Mouse (Mus musculus) brown adipose tissue, adult 24 weeks (tissue): ENCODE measurements around the gene Msrb1. TPM values are rescaled to one million over a fixed set of nuclear protein-coding genes. Genes with fewer than 3 reads are reported as not detected.

Experiments
- H3K27ac ChIP-seq: fragments of 200-500 bp; replicated peaks from 2 replicates; pipeline ENCODE4 v1.5.1; 2012; ENCODE audit warnings: low read depth, mild to moderate bottlenecking, low read length
- H3K4me1 ChIP-seq: fragments of 200-500 bp; 2 replicates; pipeline ENCODE4 v1.6.1; 2012; ENCODE audit warnings: low read length, mixed read lengths; ENCODE audit not compliant: control insufficient read depth, insufficient read depth, insufficient read length
- H3K4me3 ChIP-seq: fragments of 200-500 bp; 2 replicates; pipeline ENCODE4 v1.5.1; 2012; ENCODE audit warnings: low read depth, mild to moderate bottlenecking, low read length, moderate library complexity; ENCODE audit not compliant: insufficient read depth
- polyA plus RNA-seq: library from polyadenylated mRNA; stranded (reverse); fragments of >200 nt; gene quantifications from 2 replicates; pipeline ENCODE4 v1.2.4, GENCODE M21; 2012; ENCODE audit not compliant: missing spikeins, insufficient read depth, insufficient read length

Msrb1 gene
- polyA plus RNA-seq, 1 experiment: 109 TPM

DNA sequence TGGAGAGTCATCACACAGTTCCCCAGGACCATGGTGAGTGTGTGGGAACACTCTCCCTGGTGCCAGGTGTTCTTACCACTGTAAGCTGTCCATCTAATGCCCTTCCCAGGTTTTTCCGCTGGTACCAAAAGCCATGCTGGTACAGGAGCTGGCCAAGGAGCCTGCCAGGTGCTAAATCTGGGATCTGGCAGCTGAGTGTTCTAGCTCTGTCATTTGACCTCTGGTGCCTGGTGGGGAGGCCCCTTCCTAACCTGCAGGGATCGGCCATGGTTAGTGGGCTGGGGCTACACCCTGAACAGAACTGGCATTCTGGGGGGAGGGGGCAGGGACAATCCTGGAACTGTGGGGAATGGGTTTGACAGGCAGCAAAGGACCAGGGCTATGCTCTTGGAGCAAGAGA is 8.8 kb upstream of the Msrb1 start, which contains the start of gene Rpl3l:
Gene Rpl3l, plus strand, starts transcription at position 203 of the 400 bp plus-strand sequence.
- Histone ChIP-seq H3K27ac (no peak within 1 kb of the TSS), H3K4me3 (peak within 1 kb of the TSS; percentile 1; the same call in 1 of the 2 replicates), H3K4me1 (no peaks in the 10 kb centered on the region)

DNA sequence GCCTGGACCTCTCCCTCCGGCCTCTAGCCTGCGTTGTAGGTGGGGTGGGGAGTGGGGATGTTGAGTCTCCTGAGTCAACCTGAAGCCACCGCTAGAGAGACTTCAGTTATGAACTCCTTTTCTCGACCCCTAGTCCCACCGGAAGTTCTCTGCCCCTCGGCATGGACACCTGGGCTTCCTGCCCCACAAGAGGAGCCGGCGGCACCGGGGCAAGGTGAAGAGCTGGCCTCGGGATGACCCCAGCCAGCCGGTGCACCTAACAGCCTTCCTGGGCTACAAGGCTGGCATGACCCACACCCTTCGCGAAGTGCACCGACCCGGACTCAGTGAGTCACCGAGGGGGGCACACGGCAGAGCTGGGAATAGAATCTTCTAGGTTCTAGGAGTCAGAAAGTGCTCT is 8.3 kb upstream of the Msrb1 start:
- Histone ChIP-seq H3K27ac (no peak overlapping the region), H3K4me3 (peak overlapping the region; percentile 1; the same call in 1 of the 2 replicates)

DNA sequence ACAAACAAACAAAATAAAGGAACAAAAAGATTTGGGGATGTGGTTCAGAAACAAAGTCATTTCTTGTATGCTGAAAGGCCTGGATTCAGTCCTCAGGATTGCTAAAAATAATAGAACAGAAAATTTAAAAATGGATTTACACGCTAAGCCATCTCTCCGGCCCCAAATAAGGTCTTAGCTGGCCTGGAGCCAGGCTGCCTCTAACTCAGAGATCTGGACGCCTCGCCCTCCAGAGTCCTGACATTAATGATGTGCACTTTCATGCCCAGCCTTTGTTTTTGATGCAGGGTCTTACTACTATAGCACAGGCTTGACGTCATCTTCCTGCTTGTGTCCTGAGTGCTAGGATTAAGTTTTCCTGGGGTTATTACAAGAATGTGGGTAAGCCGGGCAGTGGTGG is 7.4 kb upstream of the Msrb1 start:
- Histone ChIP-seq H3K27ac (no peak overlapping the region), H3K4me1 (no peaks in the 10 kb centered on the region)

More for the DNA sequence above, 8.3 kb upstream of the Msrb1 start:
- no peaks in the 10 kb centered on the region for H3K4me1 ChIP-seq

DNA sequence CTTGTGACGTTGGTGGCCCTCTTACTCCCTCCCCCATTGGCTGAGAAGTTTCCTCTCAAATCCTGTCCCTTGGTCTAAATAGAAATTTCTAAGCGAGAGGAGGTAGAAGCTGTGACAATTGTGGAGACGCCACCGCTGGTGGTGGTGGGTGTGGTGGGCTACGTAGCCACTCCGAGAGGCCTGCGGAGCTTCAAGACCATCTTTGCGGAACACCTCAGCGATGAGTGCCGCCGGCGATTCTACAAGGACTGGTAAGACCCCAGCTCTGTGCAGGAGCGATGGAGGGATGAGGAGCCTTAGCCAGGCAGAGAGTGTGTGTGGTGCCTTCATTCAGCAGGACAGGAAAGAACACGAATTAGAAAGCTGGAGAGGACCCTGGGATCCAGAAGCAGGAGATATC is 5.7 kb upstream of the Msrb1 start:
- Histone ChIP-seq H3K4me1 (no peaks in the 10 kb centered on the region), H3K27ac (no peak overlapping the region), H3K4me3 (no peak overlapping the region)

More for the DNA sequence above, 7.4 kb upstream of the Msrb1 start:
- no peak overlapping the region for H3K4me3 ChIP-seq

DNA sequence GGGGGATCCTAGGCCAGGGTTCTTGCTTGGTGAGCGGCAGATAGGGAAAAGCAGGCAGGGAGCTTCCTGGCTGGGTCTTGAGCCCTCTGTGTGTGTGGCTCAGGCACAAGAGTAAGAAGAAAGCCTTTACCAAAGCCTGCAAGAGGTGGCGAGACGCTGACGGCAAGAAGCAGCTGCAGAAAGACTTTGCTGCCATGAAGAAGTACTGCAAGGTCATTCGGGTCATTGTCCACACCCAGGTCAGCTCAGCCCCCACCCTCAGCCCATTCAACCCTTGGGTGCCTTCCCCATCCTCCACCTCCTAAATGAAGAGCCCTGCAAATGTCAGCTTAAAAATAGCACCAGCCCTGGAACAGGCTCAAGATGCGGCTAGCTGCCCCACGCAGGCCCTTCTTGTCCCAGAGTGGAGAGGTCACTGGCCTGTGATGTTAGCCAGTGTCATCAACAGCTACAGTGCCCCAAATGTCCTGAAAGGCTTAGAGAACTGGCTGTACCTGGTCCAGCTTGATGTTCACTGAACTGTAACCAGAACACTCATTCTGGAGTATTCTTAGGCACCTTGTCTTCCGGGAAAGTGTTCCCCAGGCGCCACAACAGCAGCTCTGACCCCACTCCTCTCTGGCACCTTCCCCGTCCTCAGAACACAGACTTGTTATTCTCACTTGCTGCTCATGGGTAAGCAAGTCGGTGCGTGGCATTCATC is 4.1 kb upstream of the Msrb1 start:
- Histone ChIP-seq H3K27ac (no peak overlapping the region), H3K4me1 (peaks cover 4% of the 10 kb centered on the region), H3K4me3 (no peak overlapping the region)

DNA sequence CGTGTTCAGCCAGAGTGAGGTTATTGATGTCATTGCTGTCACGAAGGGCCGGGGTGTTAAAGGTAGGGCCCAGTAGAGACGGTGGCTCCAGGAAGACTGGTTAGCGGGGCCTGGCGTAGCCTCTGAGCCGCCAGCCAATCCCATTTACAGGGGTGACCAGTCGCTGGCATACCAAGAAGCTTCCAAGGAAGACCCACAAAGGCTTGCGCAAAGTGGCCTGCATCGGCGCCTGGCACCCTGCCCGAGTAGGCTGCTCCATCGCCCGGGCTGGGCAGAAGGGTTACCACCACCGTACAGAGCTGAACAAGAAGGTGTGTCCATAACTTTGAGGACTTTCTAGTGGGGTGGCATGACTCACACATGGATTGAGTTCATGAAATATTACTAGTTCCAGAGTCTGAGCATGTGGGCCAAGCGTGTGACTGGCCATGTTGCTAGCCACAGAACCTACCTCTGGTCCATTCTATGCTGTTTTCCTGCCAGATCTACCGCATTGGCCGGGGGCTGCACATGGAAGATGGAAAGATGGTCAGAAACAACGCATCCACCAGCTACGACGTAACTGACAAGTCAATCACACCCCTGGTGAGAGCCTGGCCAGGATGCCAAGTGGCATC is 2.9 kb upstream of the Msrb1 start:
- Histone ChIP-seq H3K4me1 (peaks cover 10% of the 10 kb centered on the region), H3K27ac (no peak overlapping the region), H3K4me3 (no peak overlapping the region)

DNA sequence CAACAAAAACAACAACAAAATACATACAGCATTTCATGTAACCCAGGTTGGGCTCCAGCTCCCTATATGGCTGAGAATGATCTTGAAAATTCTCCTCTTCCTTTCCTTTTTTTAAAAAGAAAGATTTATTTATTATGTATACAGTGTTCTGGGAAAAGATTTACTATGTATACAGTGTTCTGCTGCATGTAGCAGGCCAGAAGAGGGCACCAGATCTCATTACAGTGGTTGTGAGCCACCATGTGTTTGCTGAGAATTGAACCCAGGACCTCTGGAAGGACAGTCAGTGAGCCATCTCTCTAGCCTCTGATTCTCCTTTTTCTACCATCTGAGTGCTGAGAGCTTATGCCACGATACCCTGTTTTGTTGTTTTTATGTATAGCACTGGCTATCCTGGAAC is 1.9 kb upstream of the Msrb1 start:
- Histone ChIP-seq H3K4me1 (peaks cover 10% of the 10 kb centered on the region), H3K27ac (no peak overlapping the region), H3K4me3 (no peak overlapping the region)

DNA sequence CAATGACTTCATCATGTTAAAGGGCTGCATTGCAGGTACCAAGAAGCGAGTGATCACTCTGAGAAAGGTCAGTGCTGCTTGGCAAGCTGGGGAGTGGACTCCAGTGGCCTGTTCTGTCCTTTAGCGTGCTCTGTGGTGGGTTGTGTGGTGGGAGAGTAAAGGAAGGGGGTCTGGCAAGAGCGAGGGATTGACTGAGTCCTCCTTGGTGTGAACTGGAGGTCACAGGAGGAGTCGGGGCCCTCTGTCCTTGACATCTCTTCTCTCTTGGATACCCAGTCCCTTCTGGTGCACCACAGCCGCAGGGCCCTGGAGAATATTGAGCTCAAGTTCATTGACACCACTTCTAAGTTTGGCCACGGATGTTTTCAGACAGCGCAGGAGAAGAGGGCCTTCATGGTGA is 996 bp upstream of the Msrb1 start:
- Histone ChIP-seq H3K4me1 (peaks cover 10% of the 10 kb centered on the region), H3K4me3 (no peak overlapping the region), H3K27ac (no peak overlapping the region)

DNA sequence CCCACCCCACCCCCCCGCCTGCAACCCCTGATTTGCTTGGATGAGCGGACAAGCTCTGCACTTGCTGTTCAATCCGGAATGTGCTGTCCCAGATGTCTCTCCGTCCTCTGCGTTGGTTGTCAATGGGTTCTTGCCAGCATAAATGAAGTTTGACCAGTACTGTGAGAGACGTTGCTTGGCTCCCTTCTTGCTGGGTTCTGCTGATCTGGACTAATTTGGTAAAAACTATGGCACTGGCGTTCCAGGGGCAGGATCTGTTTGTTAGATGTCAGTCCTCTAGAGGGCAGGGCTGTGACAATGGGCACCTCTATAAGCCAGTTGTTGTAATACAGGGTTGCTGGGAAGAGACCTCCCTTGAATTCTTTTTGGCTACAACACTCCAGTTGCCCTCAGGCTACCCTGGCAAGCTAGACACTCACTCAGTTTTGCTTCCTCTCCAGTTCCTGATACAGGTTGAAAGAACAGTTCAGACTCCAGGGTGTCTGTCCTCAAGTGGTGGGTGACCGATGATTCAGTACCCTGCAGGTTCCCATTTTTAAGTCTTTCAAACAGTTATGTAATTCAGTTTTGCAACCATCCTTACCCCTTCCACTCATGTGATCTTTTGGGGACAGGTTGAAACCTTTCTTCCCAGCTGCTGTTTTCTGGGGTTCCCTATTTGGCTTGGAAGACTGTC is 831 bp downstream of the Msrb1 start:
- Histone ChIP-seq H3K27ac (no peak overlapping the region), H3K4me1 (peaks cover 10% of the 10 kb centered on the region)

DNA sequence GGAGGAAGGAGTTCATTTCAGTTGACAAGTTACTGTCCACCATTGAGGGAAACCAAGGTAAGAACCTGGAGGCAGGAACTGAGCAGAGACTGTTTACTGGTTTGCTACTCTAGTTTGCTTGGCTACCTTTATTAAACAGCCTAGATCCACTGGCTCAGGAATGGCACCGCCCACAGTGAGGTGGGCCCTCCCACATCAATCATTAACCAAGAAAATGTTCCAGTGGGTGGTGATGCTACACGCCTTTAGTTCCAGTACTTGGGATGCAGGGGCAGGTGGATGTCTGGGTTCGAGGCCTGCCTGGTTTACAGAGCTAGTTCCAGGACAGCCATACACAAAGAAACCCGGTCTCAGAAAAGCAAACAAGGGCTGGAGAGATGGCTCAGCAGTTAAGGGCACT is 1.8 kb downstream of the Msrb1 start:
- Histone ChIP-seq H3K4me1 (peaks cover 14% of the 10 kb centered on the region), H3K27ac (no peak overlapping the region), H3K4me3 (no peak overlapping the region)

More for the DNA sequence above, 831 bp downstream of the Msrb1 start:
- H3K4me3 ChIP-seq: peak overlapping the region; percentile 81

DNA sequence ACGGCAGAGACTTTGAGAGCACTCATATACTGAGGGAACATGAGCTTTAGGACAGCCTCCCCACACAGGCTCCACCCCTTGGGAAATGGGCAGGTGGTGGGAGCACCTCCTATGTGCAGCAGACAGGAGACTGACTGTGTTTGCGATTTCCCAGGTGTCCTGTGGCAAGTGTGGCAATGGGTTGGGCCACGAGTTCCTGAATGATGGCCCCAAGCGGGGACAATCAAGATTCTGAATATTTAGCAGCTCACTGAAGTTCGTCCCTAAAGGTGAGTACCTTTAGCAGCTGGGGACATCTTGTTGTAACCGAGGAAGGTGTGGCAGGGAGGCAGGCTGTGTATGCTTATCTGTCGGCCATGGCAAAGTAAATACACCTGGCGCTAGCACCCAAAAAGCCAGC is 3.5 kb downstream of the Msrb1 start:
- Histone ChIP-seq H3K27ac (no peak overlapping the region), H3K4me3 (no peak overlapping the region), H3K4me1 (peaks cover 14% of the 10 kb centered on the region)

DNA sequence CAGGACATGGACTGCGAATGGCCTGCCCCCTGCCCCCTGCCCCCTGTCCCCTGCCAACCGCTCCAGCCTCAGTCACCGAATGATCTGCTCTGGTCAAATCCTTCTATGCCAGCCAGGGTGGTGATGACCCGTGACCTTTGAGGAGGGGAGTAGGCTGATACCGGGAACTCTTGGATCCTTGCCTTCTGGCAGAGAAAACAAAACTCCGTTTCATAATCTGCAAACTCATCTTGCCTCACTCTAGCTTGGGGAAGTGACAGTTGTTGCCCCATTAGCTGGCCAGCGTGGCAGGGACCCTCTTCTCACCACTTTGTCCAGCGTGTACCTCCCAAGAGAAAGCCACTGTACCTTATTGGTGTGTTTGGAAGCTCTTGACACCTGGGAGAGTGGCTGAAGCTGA is 5.9 kb downstream of the Msrb1 start:
- no peak overlapping the region for H3K27ac ChIP-seq
- no peak overlapping the region for H3K4me3 ChIP-seq
- peaks cover 12% of the 10 kb centered on the region for H3K4me1 ChIP-seq

DNA sequence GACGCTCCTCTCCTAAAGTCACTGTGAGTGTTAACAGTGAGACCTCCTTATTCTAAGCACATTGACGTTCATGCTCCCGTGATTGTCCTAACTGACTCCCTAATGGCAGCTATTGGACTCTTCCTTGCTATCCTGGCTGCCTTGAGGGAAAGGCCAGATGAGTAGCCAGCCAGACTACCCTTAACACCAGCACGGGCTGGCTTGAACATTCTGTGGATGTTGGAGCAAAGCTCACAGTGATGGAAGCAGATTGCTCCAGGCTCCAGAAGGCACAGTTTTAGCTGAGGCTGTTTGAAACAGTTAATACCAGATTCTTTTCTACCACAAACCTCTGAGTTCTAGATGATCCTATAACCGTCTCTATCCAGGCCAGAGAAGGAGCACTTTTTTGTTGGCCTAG is 7.5 kb downstream of the Msrb1 start:
- Histone ChIP-seq H3K27ac (no peak overlapping the region), H3K4me3 (no peak overlapping the region), H3K4me1 (peaks cover 4% of the 10 kb centered on the region)

DNA sequence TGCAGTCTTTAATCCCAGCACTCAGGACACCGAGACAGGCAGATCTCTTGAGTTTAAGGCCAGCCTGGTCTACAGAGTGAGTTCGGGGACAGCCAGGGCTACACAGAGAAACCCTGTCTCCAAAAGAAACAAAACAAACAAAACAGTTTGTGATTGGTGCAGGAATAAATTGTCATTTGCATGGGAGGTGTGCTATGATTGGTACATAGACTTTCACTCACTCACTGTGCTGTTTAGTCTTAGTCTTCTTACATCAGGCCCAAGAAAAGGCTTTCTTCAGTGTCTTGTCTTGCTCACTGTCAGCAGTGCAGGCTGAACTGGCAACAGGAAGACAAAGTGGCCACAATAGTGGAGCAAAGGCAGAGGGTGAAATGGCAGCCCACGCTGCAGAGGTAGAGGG is 7.9 kb downstream of the Msrb1 start:
- Histone ChIP-seq H3K4me1 (peaks cover 4% of the 10 kb centered on the region), H3K4me3 (no peak overlapping the region), H3K27ac (no peak overlapping the region)

DNA sequence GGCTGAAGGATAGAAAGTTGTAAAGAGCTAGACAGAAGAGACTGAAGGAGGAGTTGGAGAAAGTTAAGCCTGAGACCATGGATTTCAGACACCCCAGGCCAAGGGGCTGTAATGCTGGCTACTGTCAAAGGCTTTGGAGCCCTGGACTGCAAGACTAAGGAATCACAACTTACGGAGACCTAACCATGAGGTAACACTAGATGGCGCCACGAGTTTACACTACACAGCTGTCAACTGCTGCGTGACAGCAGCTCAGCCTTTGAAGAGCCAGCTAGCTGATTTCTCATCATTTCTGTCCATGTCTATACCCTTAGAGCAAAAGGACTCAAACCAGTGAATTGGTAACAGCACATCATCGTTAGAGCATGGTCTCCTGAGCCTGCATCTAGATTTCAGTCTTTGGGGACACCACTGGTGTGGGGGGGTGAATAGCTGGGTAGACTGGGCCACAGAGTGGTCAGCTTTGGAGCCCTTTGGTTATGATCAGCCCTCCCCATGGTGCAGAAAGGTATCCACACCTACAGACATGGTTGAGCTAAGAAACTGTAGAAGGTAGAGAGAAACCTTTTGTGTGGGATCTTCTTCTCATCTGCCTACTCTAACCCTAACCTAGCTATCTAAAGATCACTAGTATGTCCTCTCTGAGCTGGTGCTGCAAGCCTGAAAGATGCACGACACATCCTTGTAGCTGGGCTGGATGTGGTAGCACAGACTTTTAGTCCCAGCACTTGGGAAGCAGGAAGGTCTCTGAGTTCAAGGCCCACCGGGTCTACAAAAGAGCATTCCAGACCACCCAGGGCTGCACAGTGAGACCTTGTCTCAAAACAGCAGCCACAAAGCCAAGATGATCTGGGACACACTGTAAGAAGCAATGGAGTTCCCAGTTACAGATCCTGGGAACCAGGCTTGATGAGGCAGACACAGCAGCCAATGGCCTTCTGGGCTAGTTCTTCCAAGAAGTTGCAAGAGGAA is 9.4 kb downstream of the Msrb1 start:
- no peak overlapping the region for H3K4me3 ChIP-seq
- no peak overlapping the region for H3K27ac ChIP-seq
- peaks cover 4% of the 10 kb centered on the region for H3K4me1 ChIP-seq
